Mouse (Mus musculus) layer of hippocampus, adult 2 months (tissue): Measurements from ENCODE around the gene Mcoln1. TPM values are rescaled to one million over a fixed set of nuclear protein-coding genes. Genes with fewer than 3 reads are reported as not detected.

ENCODE experiments used
- DNase-seq, 2 experiments: peaks; one replicate each; pipeline ENCODE4 v3.0.0; 2022; ENCODE audit warnings: low spot score in 2 of 2
- H3K27ac ChIP-seq: fragments of 200-600 bp; 2 replicates; pipeline ENCODE4 v1.8.1; 2022
- H3K4me3 ChIP-seq: fragments of 200-600 bp; 2 replicates; pipeline ENCODE4 v1.8.1; 2022; ENCODE audit warnings: mild to moderate bottlenecking
- CTCF ChIP-seq: fragments of 200-600 bp; conservative IDR thresholded peaks from 2 replicates; pipeline ENCODE4 v1.8.1; 2022; ENCODE audit warnings: antibody characterized with exemption, mild to moderate bottlenecking, moderate library complexity
- total RNA-seq, 2 experiments: library from RNA; stranded (reverse); gene quantifications; 2 replicates each; pipeline ENCODE4 v1.2.3; 2021

Gene Mcoln1
- total RNA-seq, 2 experiments from 2014 or later: 82.4 to 85.4 TPM

- DNase-seq: no peak
- TF ChIP-seq CTCF: no peak
- Histone ChIP-seq H3K4me3 (no peak overlapping the region), H3K27ac (no peak overlapping the region)
Observed at GRCm38 (mm10) chr8:3481605-3482004, 18.7 kb upstream of the Mcoln1 start.

DNA sequence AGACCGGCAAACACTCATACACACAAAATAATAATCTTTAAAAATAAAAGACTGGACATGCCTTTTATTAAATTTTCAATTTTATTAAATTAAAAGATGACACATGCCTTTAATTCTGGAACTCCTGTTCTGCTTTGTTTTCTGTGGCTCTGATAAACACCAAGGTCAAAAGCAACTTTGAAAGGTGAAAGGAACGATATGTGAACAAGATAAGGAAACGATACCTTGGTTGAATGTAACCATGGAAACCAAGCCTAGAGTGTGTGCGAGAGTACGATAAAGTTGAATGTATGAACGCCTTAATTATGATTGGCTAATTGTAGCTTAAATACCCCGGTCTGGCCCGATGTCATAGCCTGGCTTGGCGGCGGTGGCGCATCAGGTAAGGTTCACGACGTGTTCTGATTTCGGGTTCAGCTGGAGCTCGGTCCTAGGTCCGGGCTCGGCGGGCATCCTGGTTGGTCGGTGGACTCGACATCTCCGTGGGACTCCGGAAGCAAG, 18.0 kb upstream of the Mcoln1 start:
- Histone ChIP-seq H3K27ac (no peak overlapping the region), H3K4me3 (no peak overlapping the region)
- TF ChIP-seq CTCF: no peak
- no peak for DNase-seq

DNA sequence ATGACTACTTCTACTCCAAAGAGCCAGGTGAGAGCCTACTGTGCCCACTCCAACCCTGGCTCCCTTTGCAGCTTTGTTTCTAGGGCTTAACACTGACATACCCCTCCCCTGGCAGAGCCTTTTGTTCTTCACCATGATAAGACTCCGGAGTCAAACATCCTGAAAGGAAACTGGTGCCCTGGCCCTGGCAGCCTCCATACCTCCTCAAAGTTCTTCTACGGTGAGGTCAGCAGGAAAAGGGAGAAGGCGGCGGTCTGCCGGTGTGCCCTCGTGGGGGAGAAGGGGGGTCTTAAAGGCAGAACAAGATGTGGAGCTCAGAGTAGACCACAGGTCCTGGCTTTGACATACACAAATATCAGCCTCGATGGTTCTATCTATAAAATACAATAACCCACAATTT, 16.7 kb upstream of the Mcoln1 start:
- TF ChIP-seq CTCF: no peak
- no peak for DNase-seq
- Histone ChIP-seq H3K27ac (no peak overlapping the region), H3K4me3 (no peak overlapping the region)

DNA sequence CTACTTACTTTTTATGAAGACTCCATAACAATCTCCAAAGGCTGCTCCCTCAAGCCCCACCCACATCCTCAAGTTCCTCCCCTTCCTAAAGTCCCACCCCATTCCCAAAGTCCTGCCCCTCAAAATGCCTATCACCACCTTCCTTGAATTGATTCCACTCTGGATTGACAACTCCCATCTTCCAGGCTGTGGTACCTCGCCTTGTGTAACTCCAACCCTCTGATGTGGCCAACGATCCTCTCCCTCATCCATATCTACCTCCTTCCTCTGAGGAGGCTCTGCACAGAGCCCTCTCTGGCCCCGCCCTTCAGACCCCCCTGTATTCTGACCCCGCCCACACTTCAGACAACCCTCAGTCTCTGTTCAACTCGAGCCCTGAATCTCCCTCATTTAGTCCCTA, 15.1 kb upstream of the Mcoln1 start:
- no peak for TF ChIP-seq CTCF
- Histone ChIP-seq H3K4me3 (no peak overlapping the region), H3K27ac (no peak overlapping the region)
- DNase-seq: no peak

DNA sequence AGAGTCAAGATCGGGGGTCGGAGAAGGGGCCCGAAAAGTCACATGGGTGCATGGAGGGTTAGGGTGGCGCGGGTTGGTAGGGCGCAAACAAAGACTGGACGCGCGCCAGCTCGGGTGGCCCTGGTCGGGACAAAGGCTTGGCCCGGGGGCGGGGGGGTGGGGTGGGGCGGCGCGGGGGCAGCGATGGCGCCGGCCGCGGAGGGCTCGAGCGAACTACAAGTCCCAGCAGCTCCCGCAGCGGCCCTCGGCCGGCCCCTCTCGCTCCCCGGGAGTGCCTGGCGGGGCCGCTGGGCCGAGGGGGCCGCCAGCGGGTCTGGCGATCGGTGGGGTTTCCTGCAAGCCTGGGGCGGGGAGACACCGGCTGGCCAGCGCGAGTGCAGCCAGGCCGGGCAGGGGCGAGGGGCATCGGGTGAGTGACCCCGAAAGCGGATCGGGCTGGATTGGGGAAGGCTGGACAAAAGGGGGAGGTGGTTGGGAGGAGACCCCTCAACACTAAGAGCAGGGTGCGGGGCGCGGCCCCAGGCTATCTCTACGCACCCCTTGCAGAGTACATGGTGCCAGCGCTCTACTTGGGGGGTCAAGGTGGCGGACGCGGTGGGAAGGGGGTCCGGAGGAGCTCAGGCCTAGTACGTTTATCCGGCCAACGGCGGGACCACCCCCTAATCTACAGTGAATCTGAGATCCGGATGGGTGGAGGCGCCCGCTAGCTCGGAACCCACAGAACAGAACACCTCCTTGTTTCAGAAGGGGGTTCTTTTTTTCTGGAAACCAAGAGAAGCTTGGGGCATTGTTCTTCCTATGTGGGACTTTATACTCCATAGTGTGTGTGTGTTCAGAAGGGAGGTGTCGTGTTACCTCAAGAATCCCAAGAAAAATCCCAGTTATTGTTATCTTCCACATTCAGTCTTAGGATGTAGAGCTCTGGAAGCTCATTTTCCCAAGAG, 7.1 kb upstream of the Mcoln1 start, which contains the start of gene Zfp358:
TSS of gene Zfp358 (plus strand) at position 238 of the 944 bp plus-strand sequence.
- H3K27ac ChIP-seq: peak within 1 kb of the TSS; percentile 95
- H3K4me3 ChIP-seq: peak within 1 kb of the TSS; percentile 96
- no peak for TF ChIP-seq CTCF
- peak; percentile 63 to 70 for DNase-seq

- H3K4me3 ChIP-seq: peak overlapping the region; percentile 96
- no peak for DNase-seq
- peak overlapping the region; percentile 95 for H3K27ac ChIP-seq
- TF ChIP-seq CTCF: no peak
Observed at GRCm38 (mm10) chr8:3493845-3494208, 6.4 kb upstream of the Mcoln1 start.

DNA sequence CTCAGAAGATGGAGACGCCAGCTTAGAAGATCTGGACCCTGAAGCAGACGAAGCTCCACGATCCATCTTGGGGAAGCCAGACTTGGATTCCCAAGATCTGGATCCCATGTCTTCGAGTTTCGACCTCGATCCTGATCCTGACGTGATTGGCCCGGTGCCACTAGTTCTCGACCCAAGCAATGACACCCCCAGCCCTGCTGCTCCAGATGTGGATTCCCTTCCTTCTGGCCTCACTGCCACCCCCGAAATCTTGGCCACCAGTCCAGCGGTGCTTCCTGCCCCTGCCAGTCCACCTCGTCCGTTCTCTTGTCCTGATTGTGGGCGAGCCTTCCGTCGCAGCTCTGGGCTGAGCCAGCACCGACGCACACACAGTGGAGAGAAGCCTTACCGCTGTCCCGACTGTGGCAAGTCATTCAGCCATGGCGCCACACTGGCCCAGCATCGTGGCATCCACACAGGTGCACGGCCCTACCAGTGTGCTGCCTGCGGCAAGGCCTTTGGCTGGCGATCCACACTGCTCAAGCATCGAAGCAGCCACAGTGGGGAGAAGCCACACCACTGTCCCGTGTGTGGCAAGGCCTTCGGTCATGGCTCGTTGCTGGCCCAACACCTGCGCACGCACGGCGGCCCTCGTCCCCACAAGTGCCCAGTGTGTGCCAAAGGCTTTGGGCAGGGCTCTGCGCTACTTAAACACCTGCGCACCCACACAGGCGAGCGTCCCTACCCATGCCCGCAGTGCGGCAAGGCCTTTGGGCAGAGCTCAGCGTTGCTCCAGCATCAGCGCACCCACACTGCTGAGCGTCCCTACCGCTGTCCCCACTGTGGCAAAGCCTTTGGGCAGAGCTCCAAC, 4.5 kb upstream of the Mcoln1 start:
- DNase-seq: no peak
- H3K27ac ChIP-seq: no peak overlapping the region
- TF ChIP-seq CTCF: no peak

DNA sequence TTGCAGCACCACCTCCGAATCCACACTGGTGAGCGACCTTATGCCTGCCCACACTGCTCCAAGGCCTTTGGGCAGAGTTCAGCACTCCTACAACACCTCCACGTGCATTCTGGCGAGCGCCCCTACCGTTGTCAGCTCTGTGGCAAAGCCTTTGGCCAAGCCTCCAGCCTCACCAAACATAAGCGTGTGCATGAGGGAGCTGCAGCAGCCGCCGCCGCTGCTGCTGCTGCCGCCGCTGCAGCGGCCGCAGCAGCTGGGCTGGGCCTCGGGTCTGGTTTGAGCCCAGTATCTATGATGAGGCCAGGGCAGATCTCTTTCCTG, 3.9 kb upstream of the Mcoln1 start:
- no peak overlapping the region for H3K27ac ChIP-seq

More for the DNA sequence above, 4.5 kb upstream of the Mcoln1 start:
- H3K4me3 ChIP-seq: no peak overlapping the region

DNA sequence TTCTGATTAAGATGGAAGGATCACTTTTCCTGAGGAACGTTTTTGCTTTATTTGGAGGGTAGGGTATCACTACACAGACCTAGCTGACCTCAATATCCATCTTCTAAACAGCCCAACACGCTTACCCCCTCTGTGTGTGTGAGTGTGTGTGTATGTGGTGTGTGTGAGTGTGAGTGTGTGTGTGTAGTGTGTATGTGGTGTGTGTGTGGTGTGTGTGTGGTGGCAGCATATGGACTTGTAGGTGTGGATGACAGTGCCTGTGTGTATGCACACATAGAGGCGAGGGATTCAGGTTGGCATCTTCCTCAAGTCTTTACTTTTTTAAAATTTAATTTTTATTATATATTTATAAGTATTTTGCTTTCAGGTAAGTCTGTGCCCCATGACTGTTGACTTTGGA, 1.7 kb upstream of the Mcoln1 start:
- Histone ChIP-seq H3K27ac (no peak overlapping the region), H3K4me3 (no peak overlapping the region)
- DNase-seq: no peak
- no peak for TF ChIP-seq CTCF

More for the DNA sequence above, 3.9 kb upstream of the Mcoln1 start:
- H3K4me3 ChIP-seq: no peak overlapping the region
- DNase-seq: no peak
- no peak for TF ChIP-seq CTCF

- no peak for TF ChIP-seq CTCF
- peak overlapping the region; percentile 82 for H3K4me3 ChIP-seq
- H3K27ac ChIP-seq: peak overlapping the region; percentile 98
- no peak for DNase-seq
Observed at GRCm38 (mm10) chr8:3499751-3500150, 506 bp upstream of the Mcoln1 start.

- DNase-seq: peak in 1 of 2 experiments; percentile 74
- TF ChIP-seq CTCF: no peak
- Histone ChIP-seq H3K27ac (peak overlapping the region; percentile 56; the same call in 1 of the 2 replicates), H3K4me3 (peak overlapping the region; percentile 4; the same call in 1 of the 2 replicates)
Observed at GRCm38 (mm10) chr8:3502217-3502616, 2.0 kb downstream of the Mcoln1 start.

DNA sequence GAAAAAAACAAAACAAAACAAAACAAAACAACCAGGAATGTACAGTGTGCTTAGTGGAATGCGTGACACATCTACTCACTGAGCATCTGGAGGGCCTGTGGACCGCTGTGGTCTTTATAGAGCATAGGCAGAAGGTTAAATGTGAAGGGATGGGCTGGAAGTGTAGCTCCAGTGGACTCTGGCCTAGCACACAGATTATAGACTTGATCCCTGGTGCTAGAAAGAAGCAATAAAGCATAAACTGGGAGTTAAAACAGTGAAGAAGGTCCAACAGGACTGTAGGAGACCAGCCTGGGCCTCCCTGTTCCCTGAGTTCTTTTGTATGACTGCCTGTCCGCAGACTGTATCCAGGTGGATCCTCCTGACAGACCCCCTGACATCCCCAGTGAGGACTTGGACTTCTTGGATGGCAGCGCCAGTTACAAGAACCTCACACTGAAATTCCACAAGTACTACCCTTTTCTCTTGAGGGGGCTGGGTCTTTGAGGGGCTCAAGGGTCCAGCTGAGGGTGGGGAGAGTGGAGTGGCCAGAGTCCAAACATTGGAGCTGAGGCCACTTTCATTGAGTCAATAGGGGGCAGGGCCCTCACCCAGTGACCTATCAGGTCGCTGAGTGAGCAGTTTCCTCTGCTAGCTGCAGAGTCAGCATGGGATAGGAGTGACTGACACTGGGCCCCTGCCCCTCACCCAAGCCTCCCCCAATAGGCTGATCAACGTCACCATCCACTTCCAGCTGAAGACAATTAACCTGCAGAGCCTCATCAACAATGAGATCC, 7.9 kb downstream of the Mcoln1 start:
- no peak overlapping the region for H3K27ac ChIP-seq
- no peak for DNase-seq
- TF ChIP-seq CTCF: no peak
- no peak overlapping the region for H3K4me3 ChIP-seq
